Mouse (Mus musculus) kidney, postnatal 25 days (tissue): Measurements from ENCODE around the gene Nup188.

Experiments
- DNase-seq, 2 experiments: peaks; one replicate each; pipeline ENCODE4 v3.0.0; 2021; ENCODE audit warnings: mixed read lengths in 2 of 2

Gene Nup188

DNA sequence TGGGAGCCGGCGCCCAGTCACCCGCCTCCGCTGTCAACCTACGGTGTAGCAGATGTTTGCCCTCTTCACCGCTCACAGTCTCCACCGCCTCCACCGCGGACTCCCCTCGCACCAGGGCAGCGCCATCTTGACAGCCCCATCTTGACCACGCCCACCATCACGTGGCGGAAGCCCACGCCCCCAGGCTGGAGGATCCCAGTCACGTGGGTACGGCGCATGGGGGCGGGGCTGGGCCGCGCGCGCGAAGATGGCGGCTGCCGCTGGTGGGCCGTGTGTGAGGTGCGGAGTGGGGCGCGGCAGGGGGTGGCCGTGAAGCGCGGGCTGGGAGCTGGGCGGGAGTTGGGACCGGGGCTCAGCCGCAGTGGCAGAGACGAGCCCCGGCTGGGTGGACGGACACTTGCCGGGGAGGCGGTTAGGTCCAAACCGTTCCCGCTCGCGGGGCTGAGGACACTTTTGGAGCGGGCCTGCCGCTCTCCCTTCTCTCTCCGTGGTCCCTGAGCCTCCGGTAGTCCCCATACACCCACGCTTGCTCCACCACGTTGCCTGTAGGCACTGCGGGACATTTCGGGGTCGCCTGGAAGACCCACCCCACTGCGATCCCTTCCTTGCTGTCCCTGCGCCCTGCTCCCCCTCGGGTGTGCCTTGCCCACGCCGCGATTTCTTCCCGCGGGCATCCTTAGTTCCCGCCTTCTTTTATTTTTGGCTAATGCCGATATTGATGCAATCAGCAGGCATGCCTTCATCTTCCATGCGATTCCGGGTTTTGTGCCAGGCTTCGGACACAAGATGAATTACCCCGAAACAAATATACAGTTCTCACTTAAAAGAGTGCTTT, at the start of gene Nup188, which contains the start of gene Dolk:
Nup188 (plus strand) TSS at position 206 of the 835 bp plus-strand sequence.
Dolk (minus strand) TSS at position 143 of the 835 bp plus-strand sequence.
- DNase-seq = peak; percentile 98 to 99

GRCm38 (mm10) chr2:30236426-30237198, 49.6 kb upstream of the Nup188 start:
- no peak for DNase-seq

GRCm38 (mm10) chr2:30237199-30237880, 48.9 kb upstream of the Nup188 start, which contains the start of gene Lrrc8a:
Gene Lrrc8a (plus strand): TSS chr2:30237715.
- DNase-seq = peak; percentile 100

GRCm38 (mm10) chr2:30237881-30238280, 48.3 kb upstream of the Nup188 start:
- DNase-seq = peak; percentile 76 to 92

GRCm38 (mm10) chr2:30238906-30239465, 47.2 kb upstream of the Nup188 start:
- no peak for DNase-seq

DNA sequence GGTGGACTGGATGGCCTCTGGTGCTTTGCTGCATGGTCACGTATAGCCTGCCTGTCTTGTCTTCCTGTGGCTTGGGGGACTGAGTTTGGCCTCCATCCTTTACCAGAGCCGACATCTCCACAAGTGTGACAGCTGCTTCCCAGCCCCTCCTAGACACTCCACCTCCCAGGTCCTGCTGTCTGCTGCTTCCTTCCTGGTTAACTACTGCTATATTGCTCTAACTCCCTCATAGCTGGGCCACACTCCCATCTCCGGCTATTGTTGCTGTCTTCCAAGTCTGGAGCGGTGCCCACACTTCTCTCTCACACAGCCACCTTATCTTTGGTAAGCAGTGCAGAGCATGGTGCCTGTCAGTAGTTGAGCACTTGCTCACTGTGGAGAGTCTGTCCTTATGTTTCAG, 46.4 kb upstream of the Nup188 start:
- DNase-seq = peak; percentile 78 to 87

DNA sequence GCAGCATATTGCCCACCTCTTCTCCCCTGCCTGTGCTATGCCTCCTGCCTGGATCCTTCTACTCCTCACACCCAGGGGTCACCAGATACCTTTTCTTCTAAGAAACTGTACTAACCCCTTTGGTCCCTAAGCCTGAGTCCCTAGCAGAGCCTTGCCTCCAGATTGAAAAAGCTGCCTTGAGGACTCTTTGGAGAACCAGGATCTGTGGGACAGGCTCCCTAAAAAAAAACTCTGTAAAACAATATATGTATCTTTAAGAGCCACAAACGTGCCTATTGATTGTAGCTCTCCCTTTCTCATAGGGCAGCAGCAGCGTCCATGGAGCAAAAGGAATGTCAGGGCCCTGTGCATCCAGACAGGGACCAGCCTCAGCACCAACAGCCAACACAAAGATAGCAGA, 45.9 kb upstream of the Nup188 start, which contains the start of gene Gm28035:
Gm28035 (plus strand) TSS at position 301 of the 400 bp plus-strand sequence.
- no peak for DNase-seq

DNA sequence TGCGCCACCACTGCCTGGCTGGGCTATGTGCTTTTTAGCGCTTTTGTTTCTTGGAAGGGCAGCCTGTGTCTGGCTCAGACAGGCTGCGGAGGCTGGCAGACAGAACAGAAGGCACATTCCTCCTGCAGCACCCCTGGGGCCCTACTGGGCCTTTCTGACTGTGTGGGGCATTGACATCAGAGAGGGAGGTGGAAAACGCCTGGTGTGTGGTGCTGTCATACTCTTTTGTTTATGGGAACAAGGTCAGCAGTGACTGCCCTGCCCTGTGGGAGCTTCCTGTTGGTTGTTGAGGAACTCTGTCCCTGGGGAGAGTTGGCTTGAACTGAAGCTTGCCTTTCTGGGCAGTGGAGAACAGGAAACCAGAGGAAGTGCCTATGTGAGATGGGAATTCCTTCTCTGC, 43.7 kb upstream of the Nup188 start:
- peak; percentile 81 to 93 for DNase-seq

DNA sequence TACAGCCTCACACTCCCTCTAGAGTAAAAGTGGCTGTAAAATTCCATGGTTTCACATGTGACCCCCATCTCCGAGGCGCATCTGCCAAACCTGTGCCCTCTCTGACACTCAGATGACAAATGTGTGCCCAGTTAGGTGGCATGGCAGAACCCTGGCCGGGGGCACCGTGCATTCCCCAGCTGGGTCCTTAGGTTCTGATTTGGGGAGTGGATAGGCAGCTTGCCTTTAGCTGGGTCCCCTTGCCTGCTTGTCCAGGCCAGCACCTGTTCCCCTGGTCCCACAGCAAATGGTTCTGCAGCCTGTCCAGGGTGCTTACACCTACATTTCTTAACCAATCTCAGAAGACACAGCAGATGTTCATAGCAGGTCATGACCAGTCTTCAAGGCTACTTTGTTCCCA, 42.8 kb upstream of the Nup188 start:
- no peak for DNase-seq

- DNase-seq = peak in 1 of 2 experiments; percentile 6
These were observed 41.5 kb upstream of the Nup188 start for GRCm38 (mm10) chr2:30244595-30245178.

GRCm38 (mm10) chr2:30247036-30247435, 39.2 kb upstream of the Nup188 start:
- DNase-seq = no peak

DNA sequence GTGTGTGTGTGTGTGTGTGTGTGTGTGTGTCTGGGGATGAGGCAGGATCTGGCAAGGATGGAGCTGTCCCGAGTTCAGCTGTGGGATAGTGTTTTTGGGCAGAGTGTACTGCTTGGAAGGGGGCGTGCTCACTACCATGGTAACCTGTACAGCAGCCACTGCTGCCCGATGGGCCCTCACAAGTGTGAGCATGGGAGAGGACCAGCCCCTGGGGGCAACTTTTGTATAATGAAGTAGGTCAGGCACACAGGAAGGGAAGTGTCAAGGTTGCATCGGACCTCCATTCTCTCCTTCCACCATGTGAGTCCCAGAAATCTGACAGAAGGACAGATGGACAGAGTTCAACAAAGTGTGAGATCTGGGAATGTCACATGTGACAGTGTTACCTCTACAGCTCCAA, 38.5 kb upstream of the Nup188 start:
- no peak for DNase-seq

DNA sequence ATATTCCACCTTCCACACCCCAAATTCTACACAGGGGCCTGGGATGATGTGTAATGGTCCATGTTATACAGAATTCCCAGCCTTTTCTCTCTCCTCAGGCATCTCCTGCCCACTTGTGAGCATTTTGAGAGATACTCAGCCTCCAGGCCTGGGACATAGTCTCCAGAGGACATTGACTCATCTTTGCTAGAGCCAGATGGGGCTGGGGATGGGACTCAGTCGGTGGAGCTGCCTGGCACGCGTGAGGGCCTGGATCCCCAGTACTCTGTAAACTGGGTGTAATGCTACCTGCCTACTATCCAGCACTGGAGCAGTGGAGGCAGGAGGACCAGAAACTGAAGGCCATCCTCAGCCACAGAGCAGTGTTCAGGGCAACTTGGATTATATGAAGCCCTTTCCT, 37.0 kb upstream of the Nup188 start:
- DNase-seq = no peak

DNA sequence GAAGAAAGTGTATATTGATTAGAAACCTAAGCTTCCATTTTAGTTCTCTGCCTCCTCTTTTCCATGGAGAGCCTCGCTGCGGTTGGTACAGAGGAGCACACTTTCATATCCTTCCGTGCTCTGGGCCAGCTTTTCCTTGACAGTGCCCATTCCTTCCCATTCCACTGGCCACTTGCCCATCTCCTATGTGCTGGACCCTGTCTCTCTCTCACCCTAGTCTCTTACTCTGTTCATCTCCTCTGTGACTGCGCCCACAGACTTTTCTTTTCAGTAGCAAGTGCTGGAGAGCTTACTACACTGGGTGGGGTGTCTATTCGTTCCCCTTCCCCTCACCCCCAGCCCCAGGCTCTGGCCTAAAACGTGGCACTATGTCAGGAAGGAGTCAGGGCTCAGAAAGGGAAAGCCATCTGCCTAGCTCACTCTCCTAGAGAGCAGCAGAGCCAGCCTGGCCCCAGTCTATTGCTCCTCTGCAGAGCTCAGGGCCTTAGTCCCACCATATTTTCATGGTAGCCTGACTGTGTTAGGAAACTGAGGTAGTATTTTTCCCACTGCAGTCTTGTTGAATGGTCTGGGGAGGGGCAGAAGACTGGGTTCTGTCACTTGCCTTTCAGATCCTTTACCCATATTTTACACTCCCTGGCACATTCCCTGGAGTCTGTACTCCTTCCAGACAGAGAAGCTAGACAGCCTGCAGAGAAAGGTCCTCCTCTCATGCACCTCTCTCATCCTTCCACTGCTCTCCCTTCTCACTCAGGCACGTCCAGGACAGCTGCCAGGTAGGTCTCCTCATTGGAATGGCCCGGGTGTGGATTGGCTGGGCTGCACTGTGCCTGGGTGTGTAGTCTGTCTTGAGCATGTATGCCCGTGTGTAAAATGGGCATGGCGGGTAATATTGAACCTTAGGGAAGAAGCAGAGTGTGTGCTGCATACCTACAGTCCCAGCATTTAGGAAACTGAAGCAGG, 35.8 kb upstream of the Nup188 start:
- DNase-seq = peak in 1 of 2 experiments; percentile 9

GRCm38 (mm10) chr2:30251417-30252104, 34.6 kb upstream of the Nup188 start:
- peak; percentile 42 to 75 for DNase-seq

GRCm38 (mm10) chr2:30252521-30252920, 33.7 kb upstream of the Nup188 start:
- no peak for DNase-seq

DNA sequence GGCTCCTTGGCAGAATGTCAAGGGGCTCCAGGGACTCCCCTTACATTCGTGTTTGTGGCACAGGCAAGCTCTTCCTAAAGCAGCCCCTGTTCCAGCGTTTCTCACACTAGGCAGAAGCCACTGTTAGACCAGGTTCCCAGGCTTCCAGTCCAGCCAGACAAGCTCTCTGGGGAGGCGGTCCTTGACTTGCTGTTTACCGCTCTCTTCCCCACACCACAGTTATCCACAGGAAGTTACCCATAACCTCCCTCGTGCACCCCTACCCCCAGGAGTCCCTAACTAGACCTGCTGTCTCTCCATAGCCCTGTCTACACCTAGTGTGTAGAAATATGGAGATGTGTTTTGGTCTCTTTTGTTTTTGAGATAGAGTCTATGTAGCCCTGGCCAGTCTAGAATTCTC, 32.4 kb upstream of the Nup188 start:
- DNase-seq = no peak

DNA sequence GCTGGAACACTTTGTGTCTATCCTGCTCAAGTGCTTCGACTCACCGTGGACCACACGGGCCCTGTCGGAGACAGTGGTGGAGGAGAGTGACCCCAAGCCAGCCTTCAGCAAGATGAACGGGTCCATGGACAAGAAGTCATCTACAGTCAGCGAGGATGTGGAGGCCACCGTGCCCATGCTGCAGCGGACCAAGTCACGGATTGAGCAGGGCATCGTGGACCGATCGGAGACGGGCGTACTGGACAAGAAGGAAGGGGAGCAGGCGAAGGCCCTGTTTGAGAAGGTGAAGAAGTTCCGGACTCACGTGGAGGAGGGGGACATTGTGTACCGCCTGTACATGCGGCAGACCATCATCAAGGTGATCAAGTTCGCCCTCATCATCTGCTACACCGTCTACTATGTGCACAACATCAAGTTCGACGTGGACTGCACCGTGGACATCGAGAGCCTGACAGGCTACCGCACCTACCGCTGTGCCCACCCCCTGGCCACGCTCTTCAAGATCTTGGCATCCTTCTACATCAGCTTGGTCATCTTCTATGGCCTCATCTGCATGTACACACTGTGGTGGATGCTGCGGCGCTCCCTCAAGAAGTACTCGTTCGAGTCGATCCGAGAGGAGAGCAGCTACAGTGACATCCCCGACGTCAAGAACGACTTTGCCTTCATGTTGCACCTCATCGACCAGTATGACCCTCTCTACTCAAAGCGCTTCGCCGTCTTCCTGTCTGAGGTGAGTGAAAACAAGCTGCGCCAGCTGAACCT, 30.4 kb upstream of the Nup188 start:
- DNase-seq = no peak

GRCm38 (mm10) chr2:30256616-30257350, 29.4 kb upstream of the Nup188 start:
- no peak for DNase-seq
